Mouse (Mus musculus) C2C12 (cell line): Measurements from ENCODE around the gene Rdh8. TPM values are rescaled to one million over a fixed set of nuclear protein-coding genes. Genes with fewer than 3 reads are reported as not detected.

Experiments used
- H3K27me3 ChIP-seq: one replicate; pipeline ENCODE4 v1.6.1; 2011; ENCODE audit not compliant: control insufficient read depth, insufficient read depth, insufficient read length
- H3K36me3 ChIP-seq: one replicate; pipeline ENCODE4 v1.6.1; 2011; ENCODE audit not compliant: control insufficient read depth, insufficient read depth
- H3K4me3 ChIP-seq: one replicate; pipeline ENCODE4 v1.5.1; 2011; ENCODE audit warnings: mild to moderate bottlenecking, control low read depth; ENCODE audit not compliant: poor library complexity, insufficient read depth, severe bottlenecking
- H3K79me2 ChIP-seq: one replicate; pipeline ENCODE4 v1.6.1; 2011; ENCODE audit not compliant: control insufficient read depth, insufficient read depth
- H3K79me3 ChIP-seq: one replicate; pipeline ENCODE4 v1.6.1; 2011; ENCODE audit warnings: low read depth, control low read depth
- H3ac ChIP-seq: one replicate; pipeline ENCODE3; 2011; ENCODE audit warnings: low read depth; ENCODE audit not compliant: control insufficient read depth, insufficient read length
- CEBPB ChIP-seq: IDR thresholded peaks from one replicate; pipeline ENCODE4 v1.6.1; 2011; ENCODE audit warnings: low read depth, mild to moderate bottlenecking, control low read depth, moderate library complexity
- CTCF ChIP-seq: IDR thresholded peaks from one replicate; pipeline ENCODE4 v1.5.1; 2011; ENCODE audit not compliant: control insufficient read depth, insufficient read depth, insufficient read length
- FOSL1 ChIP-seq: IDR thresholded peaks from one replicate; pipeline ENCODE4 v1.8.0; 2011; ENCODE audit warnings: mild to moderate bottlenecking, low read length; ENCODE audit not compliant: poor library complexity, insufficient read depth, severe bottlenecking
- MAX ChIP-seq: IDR thresholded peaks from one replicate; pipeline ENCODE4 v1.6.1; 2011; ENCODE audit warnings: mild to moderate bottlenecking, control low read depth
- MYOD1 ChIP-seq: IDR thresholded peaks from one replicate; pipeline ENCODE4 v1.6.1; 2011; ENCODE audit warnings: low read depth; ENCODE audit not compliant: control insufficient read depth, insufficient read length
- MYOG ChIP-seq: IDR thresholded peaks from one replicate; pipeline ENCODE4 v1.6.1; 2011; ENCODE audit not compliant: control insufficient read depth, insufficient read length; ENCODE audit errors: extremely low read depth
- USF1 ChIP-seq: IDR thresholded peaks from one replicate; pipeline ENCODE4 v1.6.1; 2011; ENCODE audit warnings: low read depth, mild to moderate bottlenecking, control low read depth, moderate library complexity
- polyA plus RNA-seq: library from polyadenylated mRNA; unstranded; fragments of >200 nt; fragmentation: generic; extraction: Trizol; gene quantifications from one replicate; pipeline ENCODE4 v1.2.1, GENCODE M21; 2012; ENCODE audit warnings: missing spikeins

The Rdh8 gene
- polyA plus RNA-seq, 1 experiment = not detected

DNA sequence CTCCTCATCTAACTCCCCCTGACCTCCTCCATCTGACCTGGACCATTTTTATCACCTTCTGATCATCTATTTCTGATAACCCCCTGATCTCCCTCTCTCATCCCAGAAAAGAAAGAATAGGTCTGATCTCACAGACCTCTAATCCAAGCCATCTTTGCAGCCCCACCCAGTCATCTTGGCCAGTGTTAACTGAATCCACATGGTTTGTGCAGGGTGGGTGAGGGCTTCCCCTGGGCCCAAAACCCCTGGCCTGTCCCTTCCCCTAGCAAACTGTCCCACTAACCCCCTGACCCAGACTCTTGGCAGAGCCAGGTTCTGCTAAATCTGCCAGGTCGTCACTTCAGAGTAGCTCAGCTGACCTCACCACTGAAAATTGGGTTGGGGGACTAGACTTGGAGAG lies 7.5 kb upstream of the Rdh8 start:
- no peaks in the 10 kb centered on the region for H3K27me3 ChIP-seq
- no peak overlapping the region for H3ac ChIP-seq
- no peaks in the 10 kb centered on the region for H3K36me3 ChIP-seq
- no peaks in the 10 kb centered on the region for H3K79me2 ChIP-seq
- H3K4me3 ChIP-seq = no peak overlapping the region
- TF ChIP-seq CEBPB (no peak), USF1 (no peak)
- H3K79me3 ChIP-seq = no peaks in the 10 kb centered on the region

DNA sequence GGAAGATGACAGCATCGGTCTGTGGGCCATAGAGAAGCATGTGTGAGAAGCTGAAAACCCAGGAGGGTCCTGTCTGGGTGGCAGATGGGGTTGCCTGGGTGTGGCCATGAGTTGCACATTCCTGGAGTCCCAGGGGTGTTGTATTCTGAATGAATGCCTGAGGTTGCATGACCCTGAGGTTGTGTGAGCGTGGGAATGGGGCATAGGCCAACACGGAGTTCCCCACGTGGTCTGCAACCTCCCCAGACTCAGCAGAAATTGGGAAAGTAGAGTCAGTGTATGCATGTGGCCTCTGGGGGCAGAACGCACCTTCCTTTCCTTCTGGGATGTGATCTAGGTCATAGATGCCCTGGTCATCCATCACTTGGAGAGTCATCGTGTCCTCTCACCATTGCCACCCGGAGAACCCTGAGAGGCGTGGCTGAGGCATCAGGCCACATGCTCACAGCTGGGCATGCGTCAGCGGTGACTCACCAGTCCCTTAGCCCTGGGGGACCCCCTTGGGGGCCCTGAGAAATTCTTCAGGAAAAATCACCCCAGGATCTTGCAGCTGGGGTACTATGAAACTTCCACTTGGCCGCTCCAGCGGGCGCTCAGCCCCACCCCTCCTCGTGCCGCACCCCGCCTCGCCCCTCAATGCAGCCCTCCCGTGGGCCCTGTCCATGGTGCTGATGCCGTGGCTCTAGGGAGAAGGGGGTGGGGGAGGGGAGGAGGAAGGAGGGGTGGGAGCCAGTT lies 5.6 kb upstream of the Rdh8 start:
- Histone ChIP-seq H3K4me3 (no peak overlapping the region), H3K79me2 (no peaks in the 10 kb centered on the region), H3ac (no peak overlapping the region), H3K36me3 (no peaks in the 10 kb centered on the region), H3K79me3 (no peaks in the 10 kb centered on the region), H3K27me3 (no peaks in the 10 kb centered on the region)
- no peak for TF ChIP-seq CTCF
- TF ChIP-seq CEBPB = no peak
- TF ChIP-seq MAX = no peak
- no peak for TF ChIP-seq MYOG
- peak; percentile 77 for TF ChIP-seq USF1
- TF ChIP-seq FOSL1 = peak; percentile 93
- peak; percentile 36 for TF ChIP-seq MYOD1

DNA sequence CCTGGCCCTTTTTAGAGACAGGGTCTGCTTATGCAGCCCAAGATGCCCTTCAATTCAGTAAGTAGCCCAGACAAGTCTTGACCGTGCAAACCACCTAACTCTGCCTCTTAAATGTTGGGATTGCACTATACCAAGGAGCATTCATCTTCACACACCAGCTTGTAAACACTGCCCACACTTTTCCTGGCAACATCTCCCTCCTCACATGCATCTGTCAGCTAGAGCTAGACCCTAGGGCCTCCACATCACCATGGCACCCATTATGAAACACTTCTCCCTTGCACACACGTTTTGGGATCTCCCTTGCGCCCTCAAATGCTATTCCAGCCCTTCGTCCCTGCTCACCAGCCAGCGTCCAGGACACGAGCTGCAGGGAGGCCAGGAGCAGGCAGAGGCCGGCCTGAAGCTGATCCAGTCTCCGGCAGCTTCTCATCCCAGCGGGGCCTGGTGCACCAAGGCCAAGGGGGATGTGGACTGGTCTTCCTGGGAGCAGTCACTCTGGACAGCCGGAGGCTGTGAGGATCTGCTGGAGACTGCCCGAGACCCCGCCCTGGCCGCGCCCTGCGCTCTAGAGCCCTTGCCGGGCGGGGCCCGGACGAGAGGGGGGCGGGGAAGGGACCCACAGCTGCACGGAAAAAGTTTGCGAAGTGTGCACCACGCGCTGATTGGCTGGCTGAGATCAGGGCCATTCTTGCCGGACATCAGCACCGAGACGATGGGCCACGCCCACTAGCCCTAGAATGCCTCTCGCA lies 3.6 kb upstream of the Rdh8 start, which contains the start of gene Col5a3:
Gene Col5a3, minus strand, starts transcription at position 547 of the 752 bp plus-strand sequence.
- Histone ChIP-seq H3K36me3 (no peaks in the 10 kb centered on the region), H3K27me3 (no peaks in the 10 kb centered on the region), H3K79me2 (no peaks in the 10 kb centered on the region), H3ac (peak within 1 kb of the TSS; percentile 63), H3K79me3 (no peaks in the 10 kb centered on the region), H3K4me3 (no peak within 1 kb of the TSS)
- TF ChIP-seq CTCF = no peak
- peak; percentile 3 for TF ChIP-seq MYOD1
- no peak for TF ChIP-seq USF1
- no peak for TF ChIP-seq MAX

DNA sequence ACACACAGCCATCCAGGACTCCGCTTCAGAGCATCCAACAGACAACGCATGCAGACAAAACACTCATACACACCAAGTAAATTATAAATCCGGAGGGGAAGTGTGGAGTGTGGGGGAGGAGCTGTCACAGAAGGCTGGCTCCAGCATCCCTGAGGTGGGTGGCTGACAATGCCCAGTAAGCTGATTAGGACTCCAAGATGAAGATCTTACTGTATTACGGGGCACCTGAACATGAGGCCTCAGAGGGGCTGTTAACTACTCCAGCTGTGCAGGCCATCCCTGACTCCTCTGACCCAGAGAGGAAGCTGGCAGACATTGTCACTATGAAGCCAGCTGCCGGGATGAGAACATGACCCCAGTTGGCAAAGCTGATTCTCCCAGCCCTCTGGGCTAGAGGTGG lies 1.7 kb downstream of the Rdh8 start:
- Histone ChIP-seq H3K79me3 (no peaks in the 10 kb centered on the region), H3ac (no peak overlapping the region), H3K27me3 (no peaks in the 10 kb centered on the region), H3K36me3 (no peaks in the 10 kb centered on the region), H3K79me2 (no peaks in the 10 kb centered on the region), H3K4me3 (no peak overlapping the region)
- TF ChIP-seq MYOD1 (no peak), CEBPB (no peak), MYOG (no peak)

DNA sequence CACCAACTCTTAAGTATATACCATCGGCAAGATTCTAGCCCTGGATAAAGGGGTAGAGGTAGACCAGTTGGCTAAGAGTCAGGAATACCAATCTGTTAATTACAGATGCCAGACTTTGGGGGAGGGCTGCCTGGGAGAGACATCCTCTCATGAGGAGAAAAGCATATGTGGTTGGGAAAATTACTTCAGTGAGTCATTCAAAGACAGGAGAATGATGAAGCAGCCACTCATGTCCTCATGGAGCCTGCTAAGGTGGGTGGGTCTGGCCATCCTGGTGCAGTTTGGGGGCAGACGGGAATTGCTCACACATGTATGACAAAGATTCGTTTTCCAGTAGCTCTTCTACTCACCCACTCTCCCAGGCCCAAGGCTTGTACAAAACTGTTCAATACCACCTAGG lies 4.5 kb downstream of the Rdh8 start:
- no peak overlapping the region for H3ac ChIP-seq
- TF ChIP-seq CEBPB (no peak), USF1 (no peak), MYOD1 (no peak), CTCF (no peak), MYOG (no peak), MAX (no peak), FOSL1 (no peak)
- H3K79me2 ChIP-seq = no peaks in the 10 kb centered on the region
- no peaks in the 10 kb centered on the region for H3K36me3 ChIP-seq
- no peak overlapping the region for H3K4me3 ChIP-seq
- no peaks in the 10 kb centered on the region for H3K79me3 ChIP-seq
- no peaks in the 10 kb centered on the region for H3K27me3 ChIP-seq

DNA sequence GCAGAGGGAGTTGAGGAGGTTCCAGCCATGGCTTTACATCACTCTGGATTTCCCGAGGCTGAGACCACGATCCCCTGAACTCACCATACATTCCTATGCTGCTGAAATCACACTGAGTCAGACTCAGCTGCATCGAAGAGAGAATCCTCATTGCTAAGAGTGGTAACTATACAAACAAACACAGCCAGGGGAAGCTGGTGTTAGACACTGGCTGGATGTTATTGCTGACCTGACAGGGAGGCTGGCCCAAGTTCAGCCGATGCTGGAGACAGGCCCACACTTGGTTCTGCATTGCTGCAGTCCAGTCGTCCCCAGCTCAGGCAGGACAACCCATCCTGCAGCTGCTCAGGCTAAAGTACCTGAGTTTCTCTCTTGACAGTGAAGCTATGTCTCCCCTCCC lies 7.5 kb downstream of the Rdh8 start:
- no peaks in the 10 kb centered on the region for H3K27me3 ChIP-seq
- H3K36me3 ChIP-seq = no peaks in the 10 kb centered on the region
- TF ChIP-seq MYOG (no peak), CEBPB (no peak), CTCF (no peak), USF1 (no peak), MAX (no peak), MYOD1 (no peak), FOSL1 (no peak)

More for the DNA sequence above, 7.5 kb downstream of the Rdh8 start:
- no peak overlapping the region for H3ac ChIP-seq
- no peaks in the 10 kb centered on the region for H3K79me2 ChIP-seq
- no peaks in the 10 kb centered on the region for H3K79me3 ChIP-seq
- H3K4me3 ChIP-seq = no peak overlapping the region
